Mouse (Mus musculus) cerebellum, postnatal 25 days (tissue): ENCODE measurements at regions not wholly inside any gene's neighbourhood (a gene's known extent, or its start where the extent isn't known, plus 50 kb on each side); places are given as distances from the start of the nearest gene placed in this dataset.

Source experiments
- DNase-seq, 2 experiments: peaks; one replicate each; pipeline ENCODE4 v3.0.0; 2021; ENCODE audit warnings: mixed read lengths in 2 of 2

DNA sequence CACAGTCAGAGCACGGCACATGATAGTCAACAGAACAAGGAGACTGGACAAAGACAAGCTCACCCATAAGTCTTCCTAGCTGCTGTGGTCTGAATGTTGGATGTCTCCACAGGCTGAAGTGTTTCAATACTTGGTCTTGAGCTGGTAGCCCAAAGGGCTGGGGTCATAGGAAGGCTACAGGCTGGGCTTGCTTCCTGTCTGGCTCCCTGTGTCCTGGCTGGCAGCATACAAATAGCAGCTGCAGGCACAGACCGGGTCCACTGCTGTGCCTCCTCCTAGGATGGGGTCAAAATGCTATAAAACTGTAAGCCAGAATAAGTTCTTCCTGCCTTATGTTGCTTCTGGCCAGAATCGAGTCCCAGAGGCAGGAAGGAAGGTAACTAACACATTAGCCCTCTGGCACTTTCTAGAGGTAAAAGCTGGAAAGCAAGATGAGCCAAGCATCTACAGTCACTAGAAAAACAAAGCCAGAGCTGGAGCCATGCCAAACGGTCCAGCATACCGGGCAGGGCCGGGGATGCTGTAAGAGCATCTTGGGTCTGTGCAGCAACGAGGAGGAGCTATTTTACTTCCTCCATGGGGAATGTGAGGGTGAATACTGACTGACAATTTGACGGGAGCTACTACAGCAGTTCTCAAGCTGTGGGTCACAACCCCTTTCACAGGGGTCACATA, 93.2 kb upstream of the Prok2 start:
- peak in 1 of 2 experiments; percentile 24 for DNase-seq

DNA sequence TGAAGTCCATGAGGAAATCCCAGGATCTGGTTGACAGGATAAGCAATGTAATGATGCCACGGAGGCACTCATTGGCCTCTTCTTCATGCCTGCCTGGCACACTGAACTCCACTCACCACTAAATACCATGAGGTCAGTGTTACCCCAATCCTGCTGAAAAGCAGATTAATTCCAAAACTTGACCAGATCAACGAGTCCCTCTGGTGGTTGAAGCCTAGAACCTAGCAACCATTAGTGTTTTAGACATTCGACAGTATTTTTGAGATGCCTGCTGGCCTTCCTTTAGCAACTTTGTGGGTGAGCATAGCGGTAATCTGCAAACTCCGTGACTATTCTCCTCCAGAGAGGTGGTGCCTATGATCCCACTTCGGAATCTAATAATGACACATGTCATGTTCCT, 92.3 kb upstream of the Prok2 start:
- DNase-seq: no peak

DNA sequence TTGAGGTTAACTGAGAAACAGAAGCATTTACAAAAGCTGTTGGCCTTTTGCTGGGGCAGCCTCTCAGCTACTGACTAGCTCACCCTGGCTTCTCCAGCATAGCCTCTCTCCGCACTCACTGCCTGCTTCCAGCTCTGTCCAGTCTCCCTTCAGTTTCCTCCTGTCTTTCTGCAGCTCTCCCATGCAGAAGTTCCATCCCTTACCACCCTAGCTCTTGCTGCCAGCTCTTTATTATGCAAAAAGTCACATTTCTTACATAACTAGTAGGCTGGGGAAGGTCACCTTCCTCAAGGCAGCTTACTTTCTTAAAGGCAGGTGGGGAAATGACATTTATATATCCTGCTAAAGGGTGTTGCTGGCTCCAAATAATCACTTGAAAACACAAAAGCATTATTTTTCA, 91.1 kb upstream of the Prok2 start:
- DNase-seq: no peak

DNA sequence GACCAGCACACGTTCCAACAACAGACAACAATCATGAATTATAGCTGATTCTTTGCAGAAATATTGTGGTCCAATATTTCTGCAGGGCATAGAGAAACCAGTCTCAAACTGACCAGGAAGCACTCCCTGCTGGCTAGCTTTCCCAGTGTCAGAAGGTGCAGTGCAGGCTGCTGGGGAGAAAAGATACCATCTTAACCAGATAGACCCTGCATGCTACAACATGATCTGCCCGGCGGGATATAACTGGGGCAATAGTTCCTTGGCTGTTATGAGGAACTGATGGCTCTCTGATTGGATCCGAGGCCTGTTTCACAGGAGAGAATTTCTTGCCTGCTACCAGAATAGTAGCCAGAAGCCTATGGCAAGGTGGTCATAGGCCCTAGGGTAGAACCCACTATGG, 86.9 kb upstream of the Prok2 start:
- DNase-seq: no peak

DNA sequence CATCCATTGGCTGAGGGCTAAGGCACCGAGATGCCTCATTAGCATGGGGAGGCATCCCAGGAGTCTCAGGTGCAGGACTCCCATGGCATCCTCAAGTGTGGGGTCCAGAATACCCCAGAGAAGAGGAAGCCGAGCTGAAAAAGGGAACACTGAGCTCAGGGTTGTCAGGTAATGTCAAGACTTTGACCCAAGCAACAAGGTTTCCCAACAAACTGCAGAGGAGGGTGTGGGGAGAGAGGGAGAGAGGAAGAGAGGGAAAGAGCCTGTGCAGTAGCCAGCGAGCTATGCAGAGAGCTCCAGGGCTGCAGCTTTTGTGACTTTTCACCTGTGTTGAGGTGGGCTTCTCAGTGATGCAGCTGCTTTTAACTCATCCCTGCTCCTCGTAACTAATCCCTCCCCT, 85.7 kb upstream of the Prok2 start:
- no peak for DNase-seq

DNA sequence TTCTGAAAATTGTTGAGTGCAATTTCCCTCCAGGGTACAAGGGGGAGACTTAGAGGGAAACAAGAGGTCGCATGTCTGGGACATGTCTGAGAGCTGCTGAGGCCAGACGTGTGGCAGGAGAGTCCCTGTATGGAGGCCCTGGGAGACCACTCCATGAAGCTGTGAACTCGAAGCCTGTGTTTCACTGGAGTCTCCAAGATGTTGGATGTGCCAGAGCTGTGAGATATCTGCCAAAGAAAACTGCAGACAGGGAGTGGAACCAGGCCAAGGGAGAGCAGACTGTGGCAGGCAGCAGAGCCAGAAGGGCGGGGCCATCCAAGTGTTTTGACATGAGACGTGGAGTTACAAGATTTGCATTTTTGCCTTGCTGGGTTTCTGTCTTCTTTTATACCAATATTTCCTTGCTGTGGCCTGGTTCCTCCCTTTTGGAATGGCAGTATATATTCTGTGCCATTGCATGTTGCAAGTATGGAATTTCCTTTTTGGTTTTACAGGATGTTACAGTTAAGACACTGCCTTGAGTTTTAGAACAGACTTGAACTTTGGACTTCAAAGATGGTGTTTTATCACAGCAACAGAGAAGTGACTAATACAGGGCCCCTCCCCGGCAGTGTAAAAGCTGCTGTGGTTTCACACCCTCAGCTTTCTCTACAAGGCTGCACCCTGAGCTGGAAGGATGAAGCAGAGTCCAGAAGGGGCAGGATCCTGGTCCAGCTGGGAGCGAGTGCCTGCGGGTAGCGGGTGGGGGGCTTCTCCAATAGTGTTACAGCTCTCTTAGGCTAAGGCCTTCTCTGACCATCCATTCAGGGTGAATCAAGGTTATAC, 85.0 kb upstream of the Prok2 start:
- peak; percentile 17 to 43 for DNase-seq

DNA sequence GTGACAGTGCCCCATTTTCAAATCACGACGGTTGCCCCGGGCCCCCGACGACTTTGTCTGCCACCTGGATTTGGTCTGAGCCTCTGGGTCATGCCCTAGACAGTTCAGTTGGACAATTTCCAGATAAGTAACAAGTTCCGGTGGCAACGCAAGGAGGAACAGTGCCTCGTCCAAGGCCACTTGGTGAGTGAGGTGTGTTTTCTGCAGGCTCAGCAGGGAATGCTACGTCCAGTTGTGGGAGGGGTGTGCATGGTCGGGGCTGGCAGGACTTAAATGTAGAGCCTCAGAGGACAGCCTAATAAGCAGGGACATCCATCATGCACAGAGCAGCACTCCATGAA, 78.7 kb upstream of the Prok2 start:
- DNase-seq: no peak

DNA sequence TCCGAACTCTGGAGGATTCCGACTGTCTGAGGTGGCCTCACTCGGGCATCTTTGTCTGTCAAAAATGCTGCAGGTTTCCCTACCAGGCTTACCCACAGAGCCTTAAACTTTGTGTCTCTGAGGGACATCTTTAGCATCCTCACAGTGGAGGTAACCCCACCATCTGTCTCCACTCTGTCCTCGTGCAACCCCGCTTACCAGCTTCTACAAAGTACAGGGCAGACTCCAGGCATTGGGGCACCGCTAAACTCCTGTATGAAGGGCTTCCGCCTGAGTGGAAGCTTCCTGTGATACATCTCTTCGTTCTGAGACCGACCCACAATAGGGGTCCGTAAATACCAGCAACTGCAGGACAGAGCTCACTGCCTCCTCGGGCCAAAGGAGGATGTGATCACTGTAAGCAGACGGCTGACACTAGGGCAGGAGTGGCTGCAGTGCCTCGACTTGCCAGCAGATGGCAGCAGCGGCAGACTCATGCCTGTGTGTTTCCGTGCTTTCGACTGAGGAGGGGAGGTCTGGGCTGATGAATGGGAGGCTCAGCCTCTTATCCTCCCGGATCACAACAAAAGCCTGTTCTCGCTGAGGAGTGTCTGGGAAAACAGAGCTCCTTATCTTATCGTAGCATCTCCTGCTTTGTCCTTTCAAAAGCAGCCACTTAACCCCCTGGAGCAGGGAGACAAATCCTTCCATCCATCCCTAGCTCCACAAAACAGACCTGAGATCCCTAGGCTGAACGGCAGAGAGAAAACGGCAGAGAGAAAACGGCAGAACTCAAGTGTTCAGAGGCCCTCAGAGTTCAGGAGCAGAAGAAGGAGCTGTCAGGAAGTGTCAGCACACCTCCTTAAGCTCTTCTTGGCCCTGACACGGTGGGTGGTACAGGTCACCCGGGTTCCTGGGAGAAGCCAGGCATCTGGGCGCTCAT, 78.1 kb upstream of the Prok2 start:
- DNase-seq: peak; percentile 95 to 96

DNA sequence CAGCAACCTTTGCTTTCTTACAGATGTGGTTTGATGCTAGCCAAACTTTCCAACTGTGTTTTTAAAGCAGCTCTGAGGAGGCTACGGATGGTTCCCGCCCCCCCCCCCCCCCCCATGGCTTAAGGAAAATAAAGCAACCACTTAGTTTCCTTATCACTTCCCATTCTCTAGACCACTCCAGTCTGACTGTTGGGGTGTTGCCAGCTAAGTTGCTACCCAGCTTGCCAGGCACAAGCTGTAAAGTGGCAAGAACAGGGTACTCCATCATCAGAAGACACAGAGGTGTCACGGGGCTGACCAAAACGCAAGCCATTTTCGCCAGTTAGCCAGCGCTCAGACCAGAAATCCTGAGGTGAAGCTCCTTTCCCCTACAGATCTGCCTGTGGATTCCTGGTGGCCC, 74.7 kb upstream of the Prok2 start:
- DNase-seq: no peak

DNA sequence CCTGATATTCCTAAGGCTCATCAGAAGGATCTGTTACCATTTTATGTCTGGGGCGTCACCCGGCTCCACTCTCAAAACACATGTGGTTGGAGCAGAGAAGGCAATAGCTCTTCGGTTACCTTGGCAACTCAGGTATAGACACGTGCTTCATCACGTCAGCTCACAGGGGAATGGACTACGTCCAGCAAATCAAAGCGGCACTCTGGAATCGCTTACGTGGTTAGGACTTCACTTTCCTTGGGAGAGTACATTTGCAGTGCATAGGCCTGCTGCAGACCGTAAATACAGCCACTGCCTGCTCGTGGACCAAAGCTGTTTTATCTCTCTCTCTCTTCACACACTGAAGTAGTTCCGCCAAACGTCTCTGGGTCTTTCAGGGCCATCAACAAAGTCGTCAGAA, 74.1 kb upstream of the Prok2 start:
- no peak for DNase-seq

DNA sequence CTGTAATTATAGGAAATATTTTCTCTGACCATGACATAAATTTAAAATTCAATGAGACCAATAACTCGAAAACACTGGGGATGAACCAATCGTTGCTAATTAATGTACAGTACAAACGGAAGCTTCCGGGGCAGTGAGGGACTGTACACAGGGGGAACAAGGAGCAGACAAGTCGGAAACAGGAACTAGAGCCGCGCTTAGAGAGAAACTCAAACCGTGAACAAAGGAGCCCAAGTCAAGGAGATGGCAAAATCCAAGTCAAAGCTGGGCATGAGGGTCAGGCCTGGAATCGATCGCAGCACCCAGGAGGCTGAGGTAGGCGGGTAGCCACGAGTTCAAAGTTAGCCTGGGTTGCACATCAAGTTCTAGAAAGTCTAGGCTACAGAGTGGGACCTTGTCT, 70.2 kb upstream of the Prok2 start:
- no peak for DNase-seq

DNA sequence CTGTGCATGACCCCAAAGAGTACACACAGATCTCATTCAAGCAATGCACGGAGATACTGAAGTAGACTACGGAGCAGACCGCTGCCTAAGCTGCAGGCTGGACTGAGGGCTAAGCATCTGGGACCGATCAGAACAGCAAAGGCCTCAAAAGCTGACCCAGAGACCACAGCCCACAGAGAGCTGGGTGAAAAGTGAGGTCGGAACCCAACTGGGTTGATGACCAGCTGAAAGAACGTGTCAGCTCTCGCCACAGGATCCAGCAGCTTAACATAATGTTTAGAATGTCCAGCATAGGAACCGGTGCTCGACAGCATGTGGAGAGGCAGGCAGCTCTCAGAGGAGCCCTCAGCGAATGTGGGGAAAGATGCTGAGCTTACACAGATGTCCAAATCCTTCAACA, 67.4 kb upstream of the Prok2 start:
- no peak for DNase-seq

DNA sequence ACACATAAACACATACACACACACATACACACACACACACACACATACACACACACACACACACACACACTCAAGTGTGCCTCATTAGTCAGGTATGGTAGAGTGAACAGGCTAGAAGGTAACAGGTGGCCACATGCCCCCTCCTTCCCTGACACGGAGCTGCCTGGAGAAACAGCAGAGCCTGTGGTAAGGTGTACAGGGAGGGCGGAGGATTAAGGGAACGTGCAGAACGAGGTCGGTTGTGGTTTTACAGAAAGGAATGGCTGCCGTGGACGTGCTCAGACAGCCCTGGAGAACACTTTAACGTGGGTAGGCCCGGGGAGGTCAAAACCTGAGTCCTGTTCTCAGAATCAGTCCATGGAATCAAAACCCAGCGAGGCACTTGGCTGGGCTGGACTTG, 66.2 kb upstream of the Prok2 start:
- no peak for DNase-seq

DNA sequence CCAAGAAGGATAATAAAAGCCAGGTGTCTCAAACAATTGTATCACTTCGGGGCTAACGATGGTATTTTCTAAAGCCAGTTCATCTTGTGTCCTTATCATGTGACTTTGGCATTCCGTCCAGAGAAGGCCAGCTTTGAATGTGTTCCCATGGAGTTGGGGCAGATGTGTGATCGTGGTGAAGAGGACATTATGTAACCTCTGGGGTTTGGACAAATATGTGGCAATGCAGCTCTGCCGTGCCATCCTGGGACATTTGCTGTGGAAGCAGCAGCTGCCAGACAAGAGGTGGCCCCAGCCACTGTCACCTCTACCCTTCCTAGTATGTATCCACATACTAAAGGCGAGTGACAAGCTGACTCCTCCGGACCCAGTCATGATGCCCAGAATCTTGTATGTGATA, 60.8 kb upstream of the Prok2 start:
- DNase-seq: no peak

DNA sequence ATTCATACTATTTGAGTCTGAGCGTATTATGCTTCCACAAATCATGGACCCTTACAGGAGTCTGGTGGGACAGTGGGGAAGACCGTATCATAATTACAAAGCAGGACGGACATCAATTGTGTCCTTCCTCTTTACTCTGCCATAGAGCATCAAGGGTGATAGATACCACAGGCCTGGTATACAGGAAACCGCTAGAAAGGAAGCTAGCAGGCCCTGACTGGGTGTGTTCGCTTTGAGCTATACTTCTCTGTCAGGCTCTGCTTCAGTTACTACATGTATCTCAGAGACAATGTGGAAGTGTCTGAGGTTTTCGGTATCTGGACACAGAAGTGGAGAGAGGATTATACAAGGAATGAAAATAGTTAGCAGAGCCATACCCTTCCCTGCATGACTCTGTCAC, 59.0 kb upstream of the Prok2 start:
- DNase-seq: no peak

DNA sequence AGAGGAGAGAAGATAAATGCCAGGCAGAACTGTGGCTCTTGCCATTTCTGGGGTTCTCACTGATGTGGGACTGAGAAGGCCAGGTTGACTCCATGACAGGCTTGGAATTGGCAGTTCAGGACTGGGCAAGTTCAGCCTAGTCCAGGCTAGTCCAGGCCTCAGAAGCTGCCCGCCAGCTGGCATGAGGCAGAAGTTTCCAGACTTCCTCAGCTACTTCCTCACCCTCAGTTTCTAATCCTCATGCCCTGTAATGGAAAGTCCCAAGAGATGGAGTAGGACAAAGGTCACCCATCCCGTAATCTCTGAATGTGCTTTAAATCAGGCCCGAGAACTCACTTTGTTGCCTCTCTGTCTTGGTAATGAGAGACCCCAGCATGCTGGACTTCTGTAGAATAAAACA, 58.6 kb upstream of the Prok2 start:
- DNase-seq: no peak

DNA sequence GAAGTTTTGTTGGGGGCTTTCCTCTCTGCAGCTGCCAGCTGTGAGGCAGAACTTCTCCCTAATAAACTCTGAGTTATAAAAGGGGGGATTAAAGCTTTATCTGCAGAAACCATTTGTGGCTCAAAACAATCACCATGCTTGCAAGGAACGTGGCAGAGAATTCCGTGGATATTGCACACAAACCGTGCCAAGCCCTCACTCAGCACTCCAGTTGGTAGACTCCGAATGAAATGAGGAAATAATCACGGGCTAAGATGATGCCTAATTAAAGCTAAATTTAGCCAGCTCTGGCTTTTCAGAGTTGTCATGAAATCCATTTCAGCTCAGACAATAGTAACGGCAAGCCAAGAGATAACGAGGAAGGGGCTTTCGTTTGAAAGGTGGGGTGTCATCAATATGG, 58.1 kb upstream of the Prok2 start:
- no peak for DNase-seq

DNA sequence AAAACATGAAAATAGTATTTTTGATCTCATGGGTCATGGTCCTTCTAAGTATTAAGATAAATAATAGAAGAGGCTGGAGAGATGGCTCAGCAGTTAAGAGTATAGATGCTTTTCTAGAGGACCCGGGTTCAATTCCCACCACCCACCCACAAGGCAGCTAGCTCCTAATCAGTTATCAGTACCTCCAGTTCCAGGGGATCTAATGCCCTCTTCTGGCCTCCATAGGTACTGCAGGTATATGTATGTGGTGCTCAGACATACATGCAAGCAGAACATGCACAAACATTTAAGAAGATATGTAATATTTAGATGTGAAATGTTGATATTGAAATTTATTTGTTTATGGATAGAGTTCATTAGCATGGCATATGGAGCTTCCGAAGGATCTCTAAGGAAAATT, 56.8 kb upstream of the Prok2 start:
- peak in 1 of 2 experiments; percentile 32 for DNase-seq
